Mouse (Mus musculus): ENCODE data around the gene Syt5.

Syt5 gene

GRCm38 (mm10) chr7:4499034-4499433 is 48.3 kb downstream of the Syt5 start:
- DNase-seq: no peak

- DNase-seq: peak; percentile 70 to 73
Observed at GRCm38 (mm10) chr7:4498251-4498650, 49.1 kb downstream of the Syt5 start.

- DNase-seq: no peak
Observed at GRCm38 (mm10) chr7:4497271-4497903, 50.0 kb downstream of the Syt5 start.

GRCm38 (mm10) chr7:4496468-4496867 is 50.9 kb downstream of the Syt5 start:
- no peak for DNase-seq

GRCm38 (mm10) chr7:4493991-4494390 is 53.4 kb downstream of the Syt5 start:
- DNase-seq: no peak

- no peak for DNase-seq
Observed at GRCm38 (mm10) chr7:4492284-4493224, 54.8 kb downstream of the Syt5 start.

- no peak for DNase-seq
Observed at GRCm38 (mm10) chr7:4491308-4491707, 56.0 kb downstream of the Syt5 start.

Data from cerebellum, postnatal 10 days (tissue).